Mouse (Mus musculus) cerebellum, postnatal 14 days (tissue): ENCODE results near the gene 4930535I16Rik.
"Not testable (repeated sequence)": the region's sequence is repeated elsewhere in the genome, so short reads cannot be mapped to it uniquely, and the experiment has no call there.

ENCODE experiments used
- DNase-seq, 2 experiments: peaks; one replicate each; pipeline ENCODE4 v3.0.0; 2021; ENCODE audit warnings: mixed read lengths in 2 of 2

The 4930535I16Rik gene

DNA sequence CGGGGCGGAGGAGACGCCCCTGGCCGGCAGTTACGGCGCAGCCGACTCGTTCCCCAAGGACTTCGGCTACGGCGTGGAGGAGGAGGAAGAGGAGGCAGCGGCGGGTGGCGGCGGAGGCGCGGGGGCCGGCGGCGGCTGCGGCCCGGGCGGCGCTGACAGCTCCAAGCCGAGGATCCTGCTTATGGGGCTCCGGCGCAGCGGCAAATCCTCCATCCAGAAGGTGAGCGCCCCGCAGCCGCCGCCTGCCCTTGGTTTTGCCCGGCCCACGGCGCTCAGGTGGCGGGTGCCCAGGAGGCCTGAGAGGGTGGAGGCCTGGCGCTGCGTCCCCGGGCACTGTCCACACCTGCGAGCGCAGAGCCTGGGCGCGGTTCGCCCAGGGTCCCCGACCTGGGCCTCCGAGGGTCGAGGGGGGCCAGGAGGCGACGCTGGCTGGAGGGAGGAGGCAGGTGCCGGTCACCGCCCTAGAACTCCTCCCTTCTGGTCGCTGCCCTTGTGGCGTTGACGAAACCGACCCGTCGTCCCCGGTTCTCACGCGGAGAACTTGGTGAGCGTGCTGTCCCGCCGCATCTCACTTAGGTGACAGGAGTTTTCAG is at the start of gene 4930535I16Rik:
Gene 4930535I16Rik (minus strand): TSS at position 475 of the 593 bp plus-strand sequence.
- DNase-seq = no peak

DNA sequence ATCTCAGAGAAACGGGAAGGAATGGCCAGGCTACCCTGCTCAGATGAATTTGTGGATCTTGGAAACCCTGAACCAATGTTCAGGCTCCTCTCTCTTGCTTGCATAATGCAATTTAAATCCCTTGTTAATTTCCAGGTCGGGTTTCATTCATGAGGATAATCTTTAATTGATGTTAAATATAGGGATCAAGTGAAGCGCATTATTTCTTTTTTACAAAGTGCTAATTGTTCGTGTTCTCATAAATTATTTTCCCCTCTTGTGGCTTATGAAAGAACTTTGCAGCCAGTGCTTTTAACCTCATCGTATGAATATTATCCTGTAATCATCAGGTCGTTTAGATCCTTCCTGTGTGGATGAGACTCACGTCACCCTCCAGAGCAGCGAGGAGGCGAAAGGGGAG is 44.9 kb upstream of the 4930535I16Rik start:
- no peak for DNase-seq

DNA sequence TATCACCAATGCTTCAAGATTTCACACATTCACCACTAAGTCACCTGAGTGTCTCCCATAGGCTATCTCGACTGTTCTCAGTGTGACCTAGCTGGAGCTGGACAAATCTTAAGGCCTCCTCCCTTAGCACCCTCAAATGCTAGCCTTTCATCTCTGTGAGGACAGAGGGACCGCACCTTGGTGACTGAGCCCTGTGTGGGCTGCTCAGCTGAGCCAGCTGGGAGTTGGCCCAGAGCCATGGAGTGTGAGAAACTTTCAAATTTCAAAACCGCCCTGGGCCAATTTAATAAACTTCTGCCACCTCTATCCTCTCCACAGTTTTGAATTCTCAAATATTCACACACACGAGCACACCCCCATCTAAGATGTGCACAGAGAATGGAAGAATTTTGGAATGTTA is 43.1 kb upstream of the 4930535I16Rik start:
- no peak for DNase-seq

DNA sequence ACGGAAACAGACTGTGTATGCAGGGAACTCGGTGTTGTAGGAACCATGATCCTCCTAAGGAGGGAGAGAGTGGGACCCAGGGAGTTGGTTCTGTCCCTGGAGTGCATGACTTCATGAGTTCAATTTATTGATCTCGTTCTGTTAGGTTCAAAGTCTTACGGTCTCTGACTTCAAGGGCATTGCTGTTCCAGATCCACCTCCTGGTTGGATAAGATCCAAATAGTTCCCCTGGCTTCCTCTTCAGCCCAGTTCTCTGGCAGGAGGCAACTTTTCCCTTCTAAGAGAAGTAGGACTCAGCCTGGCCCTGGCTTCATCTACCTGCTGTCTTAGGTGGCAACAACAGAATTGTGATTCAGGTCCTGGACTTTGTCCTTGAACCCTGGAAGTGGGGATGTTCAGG is 40.1 kb upstream of the 4930535I16Rik start:
- no peak for DNase-seq

DNA sequence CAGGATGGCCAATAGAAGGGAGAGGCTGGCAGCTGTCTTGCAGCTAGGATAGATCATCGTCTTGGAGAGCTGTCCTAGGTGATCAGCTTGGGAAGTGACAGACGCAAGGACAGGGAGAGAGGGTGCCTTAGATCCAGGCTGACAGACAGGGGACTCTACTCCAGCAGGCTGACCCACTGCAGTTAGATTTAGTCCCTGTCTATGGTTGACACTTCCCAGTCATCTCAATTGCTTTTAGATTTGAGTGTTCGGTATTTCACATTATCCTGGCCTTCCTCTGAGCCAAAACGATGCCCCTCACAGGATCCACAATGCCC is 39.6 kb upstream of the 4930535I16Rik start:
- DNase-seq = no peak

DNA sequence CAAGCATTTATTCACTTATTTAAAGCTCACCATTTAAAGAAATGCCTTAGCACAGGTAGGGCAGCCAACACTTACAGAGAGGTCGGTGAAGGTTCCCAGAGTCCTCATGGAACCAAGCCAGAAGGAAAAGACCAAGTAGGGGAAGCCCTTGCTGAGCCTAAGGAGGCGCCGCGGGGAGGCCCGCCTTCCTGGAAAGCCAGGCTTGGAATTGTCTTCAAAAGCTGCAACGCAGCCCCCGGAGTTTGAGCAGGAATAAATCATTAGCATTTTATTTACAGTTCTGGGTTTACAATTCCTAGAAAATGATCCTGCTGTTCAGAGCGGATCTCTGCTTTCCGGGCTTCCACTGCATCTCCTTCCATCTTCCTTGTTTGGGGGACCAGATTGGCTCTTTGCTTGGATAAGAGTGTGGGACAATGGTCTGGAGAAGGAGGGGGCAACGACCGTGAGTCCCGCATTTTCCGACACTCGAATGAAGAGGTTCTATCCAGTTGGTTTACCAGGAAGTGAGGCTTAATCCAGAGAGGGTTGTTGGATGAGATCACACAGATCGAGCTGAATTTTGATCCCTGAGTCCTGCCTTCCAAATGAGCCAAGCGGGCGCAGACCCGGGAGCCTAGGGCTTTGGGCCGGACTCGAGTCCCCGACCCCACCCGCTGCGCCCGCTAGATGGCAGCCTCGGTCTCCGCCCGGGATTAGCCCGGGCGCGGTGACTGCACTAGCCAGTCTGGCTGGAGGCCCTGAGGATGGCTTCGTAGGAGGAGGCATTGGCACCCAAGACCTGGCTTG is 39.1 kb upstream of the 4930535I16Rik start:
- peak; percentile 93 to 96 for DNase-seq

DNA sequence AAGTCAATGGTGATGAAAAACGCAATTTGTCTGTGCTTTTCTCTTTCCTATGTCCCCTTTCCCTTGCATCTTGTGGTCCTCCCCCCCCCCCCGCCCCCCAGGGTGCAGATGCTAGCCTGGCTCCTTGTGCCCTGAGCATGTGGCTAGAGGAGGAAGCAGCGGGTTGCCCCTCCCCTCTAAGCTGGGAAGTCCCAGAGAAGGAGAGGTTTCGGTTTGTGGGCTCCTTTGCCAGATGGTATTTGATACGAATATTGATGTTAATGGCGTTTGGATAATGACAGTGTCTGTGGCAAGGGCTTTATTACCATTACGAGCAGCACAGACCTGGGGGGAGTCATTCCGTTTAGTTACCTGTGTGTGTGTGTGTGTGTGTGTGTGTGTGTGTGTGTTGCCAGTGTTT is 34.2 kb upstream of the 4930535I16Rik start:
- DNase-seq = no peak

DNA sequence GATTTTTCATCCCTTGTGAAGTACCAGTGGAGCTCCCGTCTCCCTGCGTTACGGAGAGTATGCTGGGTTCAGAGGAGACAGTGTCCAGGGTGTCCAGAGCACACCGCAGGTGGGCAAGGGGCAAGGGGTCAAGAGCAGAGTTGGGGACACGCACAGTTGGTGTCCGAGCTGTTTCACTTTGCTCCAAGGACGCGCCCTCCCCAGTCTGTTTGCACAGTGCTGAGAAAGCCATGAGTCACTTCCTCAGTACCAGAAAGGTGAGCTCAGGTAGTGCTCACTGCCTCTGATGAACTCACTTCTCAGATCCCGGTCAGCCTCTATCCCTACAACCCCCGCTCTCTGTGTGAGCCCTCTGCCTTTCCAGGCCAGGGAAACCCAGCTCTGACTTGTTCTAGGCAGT is 31.8 kb upstream of the 4930535I16Rik start:
- DNase-seq = no peak

DNA sequence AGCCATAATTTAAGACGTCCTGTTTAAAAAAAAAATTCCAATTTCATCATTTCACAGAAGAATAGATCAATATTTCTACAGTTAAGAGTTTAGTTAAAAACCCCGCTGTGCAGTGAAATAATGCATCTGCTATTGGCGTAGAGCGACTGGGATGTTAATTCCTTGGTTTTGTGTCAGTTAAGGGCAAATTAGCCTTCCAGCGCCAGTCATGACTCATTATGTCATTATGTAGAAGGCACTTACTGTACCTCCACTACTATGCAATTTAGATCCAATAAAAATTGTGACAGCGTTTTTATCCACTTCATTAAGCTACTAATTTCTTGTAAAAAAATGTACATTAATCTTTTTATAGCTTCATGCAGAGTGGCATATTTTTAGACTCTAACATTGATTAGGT is 31.1 kb upstream of the 4930535I16Rik start:
- no peak for DNase-seq

DNA sequence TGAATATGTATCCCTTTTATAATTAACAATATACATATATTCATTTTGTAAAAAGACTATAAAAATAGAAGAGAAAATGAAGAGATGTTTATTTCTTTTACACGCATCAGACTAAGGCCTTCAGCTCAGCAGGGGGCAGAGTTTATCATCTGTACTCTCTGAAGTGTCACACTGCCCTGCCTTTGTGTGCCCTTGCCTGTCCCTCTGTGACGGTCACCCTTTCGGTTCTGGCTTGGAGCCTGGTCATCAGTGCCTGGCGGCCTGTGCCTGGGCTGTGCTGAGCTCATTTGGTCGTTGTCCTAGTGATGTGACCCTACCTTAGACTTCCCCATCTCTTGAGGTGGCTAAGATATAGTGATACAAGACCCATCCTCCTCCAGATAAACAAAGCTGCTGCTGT is 29.3 kb upstream of the 4930535I16Rik start:
- DNase-seq = no peak

DNA sequence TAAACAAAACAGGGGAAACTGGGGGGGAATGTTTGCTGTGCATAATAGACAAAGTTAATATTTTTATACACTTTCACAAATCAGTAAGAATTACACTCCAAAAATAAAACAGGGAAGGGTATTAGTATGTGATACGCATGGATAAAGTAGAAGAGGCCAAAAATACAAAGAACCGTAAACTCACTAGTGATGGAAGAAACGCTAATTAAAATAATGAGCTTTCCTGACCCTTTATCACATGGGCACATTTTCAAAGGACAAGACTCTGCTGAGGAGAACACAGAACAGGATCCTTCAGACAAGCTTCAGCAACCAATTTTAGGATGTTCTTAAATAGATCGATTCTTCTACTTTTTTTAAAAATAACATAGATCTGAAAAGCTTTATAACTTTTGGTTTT is 28.9 kb upstream of the 4930535I16Rik start:
- no peak for DNase-seq

DNA sequence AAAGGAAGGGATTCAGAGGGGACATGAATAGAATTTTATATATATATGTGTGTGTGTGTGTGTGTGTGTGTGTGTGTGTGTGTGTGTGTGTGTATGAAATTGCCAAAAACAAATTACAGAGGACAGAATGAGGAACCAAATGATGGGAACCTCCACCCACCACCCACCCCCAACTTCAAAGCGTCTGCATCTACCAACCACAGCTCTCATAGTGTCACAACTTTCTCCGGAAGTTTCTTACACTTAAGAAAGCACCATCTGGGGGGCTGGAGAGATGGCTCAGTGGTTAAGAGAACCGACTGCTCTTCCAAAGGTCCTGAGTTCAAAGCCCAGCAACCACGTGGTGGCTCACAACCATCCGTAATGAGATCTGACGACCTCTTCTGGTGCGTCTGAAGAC is 23.1 kb upstream of the 4930535I16Rik start:
- not testable (repeated sequence) for DNase-seq

DNA sequence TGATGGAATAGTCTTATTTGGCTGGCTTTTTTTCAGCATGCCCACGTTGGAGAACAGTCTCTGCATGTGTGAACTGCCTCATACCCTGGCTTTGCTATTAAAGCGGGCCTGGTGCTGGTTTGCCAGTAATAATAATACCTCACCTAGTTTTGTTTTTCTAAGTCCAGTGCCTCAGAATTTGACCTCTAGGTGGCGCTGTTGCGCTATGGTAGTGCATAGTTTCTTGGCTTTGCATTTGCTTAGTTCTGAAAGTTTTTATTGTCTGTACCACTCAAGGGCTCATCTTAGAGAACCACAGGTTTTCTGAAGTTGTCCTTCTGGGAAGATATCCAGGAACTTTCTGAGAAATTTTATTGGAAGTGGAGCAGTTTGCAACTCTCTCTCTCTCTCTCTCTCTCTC is 22.0 kb upstream of the 4930535I16Rik start:
- peak; percentile 81 to 85 for DNase-seq

DNA sequence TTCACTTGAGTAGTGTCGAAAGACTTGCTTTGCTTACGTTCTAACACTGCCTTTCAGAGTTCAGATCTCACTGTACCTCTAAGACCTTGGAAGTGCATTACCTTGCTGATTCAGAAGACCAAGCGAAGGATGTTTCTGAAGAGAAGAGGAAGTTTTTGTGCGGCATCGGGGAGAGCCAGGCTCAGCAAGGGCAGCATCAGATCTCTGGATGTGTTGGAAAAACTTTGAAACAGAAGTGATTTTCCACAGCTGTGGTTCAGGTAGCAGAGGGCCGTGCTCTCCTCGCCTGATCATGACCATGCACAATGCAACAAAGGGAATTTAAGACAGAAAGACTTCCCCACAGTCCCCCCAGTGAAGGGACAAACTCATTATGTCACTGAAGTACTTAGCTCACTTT is 18.2 kb upstream of the 4930535I16Rik start:
- no peak for DNase-seq

DNA sequence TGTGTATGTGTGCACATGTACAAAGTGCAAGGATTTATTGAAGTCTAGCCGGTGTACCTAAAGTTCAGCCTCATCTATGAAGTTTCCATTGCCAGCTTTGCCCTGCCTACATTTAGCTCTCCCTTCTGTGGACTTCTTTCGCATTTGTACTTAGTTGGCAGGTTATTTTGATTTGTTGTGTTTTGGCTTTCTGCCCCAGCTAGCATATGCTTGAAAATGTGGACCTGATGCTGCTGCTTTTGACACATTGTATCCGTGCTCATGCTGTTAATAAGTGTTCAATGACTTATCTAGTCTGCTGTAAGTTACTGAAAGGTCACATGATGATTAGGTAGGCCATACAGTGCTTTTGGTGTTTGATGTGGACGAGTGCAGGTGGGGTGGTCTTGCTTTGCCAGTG is 16.5 kb upstream of the 4930535I16Rik start:
- no peak for DNase-seq

DNA sequence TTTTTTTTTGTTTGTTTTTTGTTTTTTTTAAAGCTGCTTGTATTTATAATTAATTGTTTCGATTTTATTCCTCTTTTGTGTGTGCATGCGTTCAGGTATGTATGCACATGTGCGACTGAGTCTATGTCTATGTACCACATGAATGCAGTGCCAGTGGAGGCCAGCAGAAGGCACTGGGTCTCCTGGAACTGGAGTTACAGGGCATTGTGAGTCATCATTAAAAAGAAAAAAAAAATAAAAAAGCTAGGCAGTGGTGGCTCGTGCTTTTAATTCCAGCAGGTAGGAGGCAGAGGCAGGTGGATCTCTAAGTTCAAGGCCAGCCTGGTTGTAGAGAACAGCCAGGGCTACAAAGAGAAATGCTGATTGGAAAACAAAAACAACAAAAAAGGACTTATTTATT is 12.2 kb upstream of the 4930535I16Rik start:
- DNase-seq = no peak

DNA sequence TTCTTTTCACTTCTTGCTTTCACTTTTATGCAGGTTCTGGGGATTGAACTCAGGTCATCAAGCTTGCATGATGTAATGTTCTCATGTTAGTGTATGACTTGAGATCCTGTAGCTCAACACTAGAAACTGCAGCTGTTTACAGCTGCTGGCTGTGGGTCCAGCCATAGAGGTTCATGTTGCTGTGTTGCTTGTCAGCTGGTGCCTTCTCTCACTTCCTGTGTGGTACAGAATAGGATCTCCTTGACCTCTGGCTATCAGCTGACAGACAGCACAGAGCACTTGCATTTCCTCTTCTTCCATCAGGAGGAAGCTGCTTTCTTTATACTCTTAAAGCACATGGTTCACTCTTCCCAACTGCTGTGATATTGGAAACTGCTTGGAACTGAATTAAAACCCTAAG is 10.1 kb upstream of the 4930535I16Rik start:
- DNase-seq = no peak

DNA sequence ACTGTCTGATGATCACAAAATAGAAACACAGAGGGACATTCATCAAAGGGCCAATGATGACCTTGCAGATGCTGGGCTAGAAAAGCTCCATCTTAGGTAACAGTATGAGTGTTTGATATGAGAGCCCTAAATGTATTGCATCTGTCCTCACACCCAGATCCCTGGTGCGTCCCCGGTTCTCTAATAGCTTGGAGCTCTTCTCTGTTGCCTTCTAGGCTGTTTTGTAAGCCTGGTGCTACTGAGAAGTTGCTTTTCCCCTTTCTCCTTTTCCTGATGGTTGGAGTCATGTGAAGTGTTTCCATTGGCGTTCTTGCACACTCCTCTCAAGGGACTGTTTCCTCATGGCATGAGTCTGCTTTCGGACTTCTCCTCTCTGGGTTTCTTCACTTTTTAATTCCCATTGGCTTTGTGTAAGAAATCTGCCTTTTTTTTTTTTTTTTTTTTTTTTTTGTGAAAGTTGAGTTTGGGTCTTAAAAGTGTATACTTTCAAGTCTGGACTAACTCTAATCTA is 3.3 kb upstream of the 4930535I16Rik start:
- DNase-seq = no peak

DNA sequence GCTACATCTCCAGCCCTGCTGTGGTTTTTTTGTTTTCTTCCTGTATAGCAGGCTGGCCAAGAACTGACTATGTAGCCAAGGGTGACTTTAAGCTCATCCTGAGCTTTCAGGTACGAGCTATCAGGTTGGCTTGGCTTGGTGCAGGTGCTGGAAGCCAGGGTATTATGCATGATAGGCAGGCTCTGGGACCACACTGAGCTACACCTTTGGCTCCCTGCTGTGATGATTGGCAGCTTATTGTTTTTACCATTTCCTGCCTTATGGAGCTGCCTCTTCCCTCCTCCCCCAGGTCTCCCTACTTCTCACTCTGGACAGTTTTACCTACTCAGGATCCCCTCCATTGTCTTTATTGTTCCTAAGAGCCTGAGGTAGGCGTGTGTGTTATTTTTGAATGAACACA is 1.0 kb upstream of the 4930535I16Rik start:
- no peak for DNase-seq

DNA sequence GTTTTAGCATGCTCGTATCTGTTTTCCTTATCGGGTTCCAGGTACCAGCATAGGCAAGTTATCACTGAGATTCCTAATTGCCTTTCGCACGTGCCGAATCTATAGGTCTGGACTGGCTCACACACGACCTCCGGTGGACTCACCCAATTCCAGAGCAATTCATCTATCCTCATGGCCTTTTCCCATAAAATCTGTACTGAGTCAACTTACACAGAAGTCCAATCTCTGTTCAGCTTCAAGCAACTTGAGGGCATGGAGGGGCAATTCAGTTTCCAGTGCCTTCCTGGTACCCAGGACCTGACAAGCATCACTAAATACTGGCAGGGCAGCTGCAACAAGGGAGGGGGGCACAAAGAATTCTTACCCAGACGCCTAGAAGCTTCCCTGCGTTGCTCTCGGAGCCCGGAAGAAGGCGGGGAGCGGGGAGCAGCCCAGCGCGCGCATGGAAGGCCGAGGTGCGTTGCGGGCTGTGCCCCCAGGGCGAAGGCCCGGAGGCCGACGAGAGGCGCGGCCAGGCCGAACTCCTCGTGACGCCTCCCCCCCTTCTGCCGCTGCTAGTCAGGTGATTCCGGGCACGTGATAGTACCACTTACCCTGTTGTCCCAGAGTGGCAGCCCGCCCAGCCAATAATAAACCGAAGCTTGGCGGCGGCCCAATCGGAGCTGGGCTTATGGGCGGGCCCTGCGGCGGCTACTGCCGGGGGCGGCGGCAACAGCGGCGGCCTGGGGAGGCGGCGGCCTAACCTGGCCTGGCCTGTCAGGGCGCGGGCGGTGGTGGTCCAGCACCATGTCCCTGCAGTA is 874 bp downstream of the 4930535I16Rik start, which contains the start of gene Rragc:
Gene Rragc (plus strand): TSS at position 699 of the 800 bp plus-strand sequence.
- peak; percentile 100 for DNase-seq

DNA sequence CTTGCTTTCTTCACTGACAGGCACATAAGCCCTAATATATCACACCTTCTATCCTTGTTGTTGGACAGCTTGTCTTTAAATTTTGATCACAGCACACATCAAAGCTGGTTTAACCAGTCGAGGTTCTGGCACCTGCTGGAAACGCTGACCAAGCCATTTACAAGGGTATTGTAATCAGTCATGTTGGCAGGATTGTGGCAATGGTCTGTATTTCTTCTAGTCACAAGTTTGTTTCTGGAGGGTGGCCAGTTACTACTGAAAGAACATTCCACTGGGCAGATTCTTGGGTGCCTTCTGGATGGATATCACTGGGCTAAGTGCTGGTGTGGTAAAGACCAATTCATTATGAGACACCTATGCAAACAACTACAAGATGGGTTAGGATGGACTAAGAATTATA is 5.4 kb downstream of the 4930535I16Rik start:
- DNase-seq = no peak

DNA sequence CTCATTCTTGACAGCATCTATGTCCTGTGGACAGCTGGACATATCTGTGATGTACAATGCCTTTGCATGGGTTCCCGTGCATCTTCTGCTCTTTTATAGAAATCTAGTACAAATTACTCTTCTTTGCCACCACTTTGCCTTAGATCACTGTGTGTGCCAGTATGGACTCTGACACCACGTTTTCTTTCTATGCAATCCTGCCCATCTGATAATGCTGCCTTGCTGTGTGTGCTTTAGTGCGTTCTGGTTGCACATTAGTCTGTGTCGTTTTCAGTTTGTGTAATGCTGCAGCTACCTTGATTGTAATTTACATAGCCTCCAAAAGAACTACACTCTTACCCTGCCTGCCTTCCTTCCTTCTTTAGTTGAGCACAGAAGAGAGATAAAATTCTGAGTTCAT is 6.3 kb downstream of the 4930535I16Rik start:
- DNase-seq = no peak

DNA sequence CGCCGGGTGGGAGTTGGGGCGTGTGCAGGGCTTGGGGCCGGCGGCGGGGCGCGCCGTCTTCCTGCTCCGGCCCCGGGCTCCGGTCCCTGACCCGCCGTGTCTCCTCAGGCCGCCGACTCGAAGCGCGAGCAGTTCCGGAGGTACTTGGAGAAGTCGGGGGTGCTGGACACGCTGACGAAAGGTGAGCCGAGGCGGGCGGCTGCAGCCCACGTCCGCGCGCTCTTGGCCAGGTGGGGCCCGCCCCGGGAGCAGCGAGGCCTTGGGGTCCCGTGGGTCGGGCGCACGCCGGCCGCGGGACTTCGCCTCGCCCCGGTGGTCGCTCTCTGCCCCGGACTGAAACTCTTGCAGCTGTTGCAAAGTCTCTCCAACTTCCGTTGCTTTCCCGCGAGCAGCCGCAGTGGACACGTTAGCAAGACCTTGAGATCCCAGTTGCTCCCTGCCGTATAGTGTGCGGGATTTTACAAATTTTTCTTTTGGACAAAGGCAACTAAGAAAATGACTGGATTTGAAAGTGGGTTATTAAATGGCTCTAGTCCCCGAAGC is 12.6 kb downstream of the 4930535I16Rik start:
- no peak for DNase-seq
